Mouse (Mus musculus) heart, embryonic 15.5 days (tissue): ENCODE data around the gene Opa3. TPM values are rescaled to one million over a fixed set of nuclear protein-coding genes. Genes with fewer than 3 reads are reported as not detected.

Experiments
- ATAC-seq: fragments of 200-750 bp; cut with Nextera tagmentation; replicated peaks from 2 replicates; pipeline ENCODE4 v1.8.0; 2017; ENCODE audit warnings: low read depth, moderate TSS enrichment; ENCODE audit not compliant: insufficient number of reproducible peaks, insufficient read depth, low FRiP score
- H3K27ac ChIP-seq: fragments of 300-500 bp; sonication (generic); 2 replicates; pipeline ENCODE4 v1.5.1; 2015; ENCODE audit warnings: mild to moderate bottlenecking, inconsistent platforms
- H3K27me3 ChIP-seq: fragments of 300-500 bp; sonication (generic); 2 replicates; pipeline ENCODE4 v1.6.1; 2015; ENCODE audit warnings: inconsistent platforms
- H3K36me3 ChIP-seq: fragments of 300-500 bp; sonication (generic); 2 replicates; pipeline ENCODE4 v1.6.1; 2015; ENCODE audit warnings: mild to moderate bottlenecking, inconsistent platforms
- H3K4me1 ChIP-seq: fragments of 300-500 bp; sonication (generic); replicated peaks from 2 replicates; pipeline ENCODE4 v1.6.1; 2015; ENCODE audit warnings: inconsistent platforms
- H3K4me2 ChIP-seq: fragments of 300-500 bp; sonication (generic); 2 replicates; pipeline ENCODE4 v1.6.1; 2015; ENCODE audit warnings: inconsistent platforms, mild to moderate bottlenecking, moderate library complexity
- H3K4me3 ChIP-seq: fragments of 300-500 bp; sonication (generic); 2 replicates; pipeline ENCODE4 v1.5.1; 2015; ENCODE audit warnings: mild to moderate bottlenecking, inconsistent platforms
- H3K9ac ChIP-seq: fragments of 300-500 bp; sonication (generic); 2 replicates; pipeline ENCODE4 v1.6.1; 2015; ENCODE audit warnings: mild to moderate bottlenecking, inconsistent platforms
- H3K9me3 ChIP-seq: fragments of 300-500 bp; sonication (generic); replicated peaks from 2 replicates; pipeline ENCODE4 v1.6.1; 2016; ENCODE audit warnings: inconsistent platforms
- WGBS: fragments of 180-500 bp; shearing (Covaris S2); methylation state at CpG from one replicate; pipeline ENCODE4 v1.1.7; 2015; ENCODE audit warnings: mixed read lengths; 5-methylcytosine and 5-hydroxymethylcytosine counted together
- polyA plus RNA-seq: library from polyadenylated mRNA; unstranded; fragments of >200 nt; fragmentation: Nextera tagmentation; extraction: Ambion mirVana; gene quantifications from 2 replicates; pipeline ENCODE4 v1.2.1, GENCODE M21; 2015

Gene Opa3
- polyA plus RNA-seq, 1 experiment from 2014 or later: 33.8 TPM

DNA sequence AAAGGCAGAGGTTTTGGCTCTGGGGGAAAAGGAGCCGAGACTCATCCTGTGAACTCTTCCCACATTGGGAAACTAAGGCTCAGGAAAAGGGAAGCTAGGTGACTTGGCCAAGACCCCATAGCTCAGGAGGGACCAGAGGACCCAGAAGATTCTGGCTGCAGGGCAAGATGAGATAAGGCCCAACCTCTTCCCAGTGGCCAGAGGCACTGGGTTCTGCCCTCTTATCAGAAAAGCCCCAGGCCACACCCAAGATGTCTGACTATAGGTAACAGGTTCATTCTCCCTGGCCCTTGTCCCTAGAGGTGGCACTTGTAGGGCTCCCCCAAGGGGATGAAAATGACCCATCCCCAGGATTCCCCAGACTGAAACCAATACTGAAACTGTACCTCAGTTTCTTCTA is 18.7 kb downstream of the Opa3 start:
- H3K4me2 ChIP-seq: no peak overlapping the region
- no peaks in the 10 kb centered on the region for H3K27me3 ChIP-seq

DNA sequence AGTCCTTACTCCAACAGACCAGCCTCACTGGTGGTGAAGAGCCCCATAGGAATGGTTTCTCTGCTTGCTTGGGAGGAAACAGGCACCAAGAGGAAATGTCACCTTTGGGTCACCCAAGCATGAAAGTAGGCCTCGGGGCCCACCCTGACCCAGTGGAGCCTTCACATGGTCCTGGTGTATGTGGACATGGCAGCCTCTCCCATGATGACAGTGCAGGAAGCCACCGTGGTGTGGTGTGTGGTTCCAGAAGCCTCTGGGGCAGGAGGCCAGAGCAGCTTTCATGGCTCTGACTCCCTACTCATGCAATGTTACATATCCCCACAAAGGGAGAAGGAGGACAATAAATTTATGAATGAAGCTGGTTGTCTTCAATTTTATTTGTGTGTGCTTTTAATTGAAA is 19.4 kb downstream of the Opa3 start:
- 83% methylated on average over 2 of the region's 2 CpGs for WGBS
- ATAC-seq: no peak
- Histone ChIP-seq H3K4me3 (no peak overlapping the region), H3K4me2 (no peak overlapping the region), H3K4me1 (no peaks in the 10 kb centered on the region), H3K9me3 (no peaks in the 10 kb centered on the region), H3K36me3 (peaks cover 22% of the 10 kb centered on the region), H3K27me3 (no peaks in the 10 kb centered on the region), H3K9ac (no peak overlapping the region), H3K27ac (no peak overlapping the region)

More for the DNA sequence above, 18.7 kb downstream of the Opa3 start:
- no peak for ATAC-seq
- Histone ChIP-seq H3K9me3 (no peaks in the 10 kb centered on the region), H3K36me3 (peaks cover 22% of the 10 kb centered on the region), H3K4me1 (no peaks in the 10 kb centered on the region), H3K4me3 (no peak overlapping the region), H3K9ac (no peak overlapping the region), H3K27ac (no peak overlapping the region)
- 87% methylated on average over 1 of the region's 1 CpGs for WGBS

DNA sequence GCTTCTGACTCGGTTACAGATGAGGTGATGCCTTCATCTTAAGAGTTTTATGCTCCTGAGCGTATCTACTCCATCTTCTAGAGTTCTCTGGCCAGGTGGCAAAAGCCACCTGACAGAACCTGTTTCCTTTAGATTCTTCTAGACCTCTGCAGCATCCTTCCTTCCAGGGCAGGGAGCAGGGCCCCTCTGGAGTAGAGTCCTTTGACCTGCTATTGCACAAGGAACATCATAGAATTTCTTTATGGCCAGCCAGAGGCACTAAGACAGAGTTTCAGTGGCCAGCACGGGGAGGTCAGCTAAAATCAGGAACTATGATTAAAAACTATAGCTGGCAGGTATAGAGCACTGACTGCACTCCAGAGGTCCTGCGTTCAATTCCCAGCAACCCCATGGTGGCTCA is 23.9 kb downstream of the Opa3 start:
- Histone ChIP-seq H3K27ac (no peak overlapping the region), H3K4me1 (no peaks in the 10 kb centered on the region), H3K4me2 (no peak overlapping the region), H3K36me3 (peaks cover 27% of the 10 kb centered on the region), H3K4me3 (no peak overlapping the region), H3K9ac (no peak overlapping the region), H3K9me3 (no peaks in the 10 kb centered on the region), H3K27me3 (no peaks in the 10 kb centered on the region)
- WGBS: 83% methylated on average over 4 of the region's 4 CpGs
- no peak for ATAC-seq

DNA sequence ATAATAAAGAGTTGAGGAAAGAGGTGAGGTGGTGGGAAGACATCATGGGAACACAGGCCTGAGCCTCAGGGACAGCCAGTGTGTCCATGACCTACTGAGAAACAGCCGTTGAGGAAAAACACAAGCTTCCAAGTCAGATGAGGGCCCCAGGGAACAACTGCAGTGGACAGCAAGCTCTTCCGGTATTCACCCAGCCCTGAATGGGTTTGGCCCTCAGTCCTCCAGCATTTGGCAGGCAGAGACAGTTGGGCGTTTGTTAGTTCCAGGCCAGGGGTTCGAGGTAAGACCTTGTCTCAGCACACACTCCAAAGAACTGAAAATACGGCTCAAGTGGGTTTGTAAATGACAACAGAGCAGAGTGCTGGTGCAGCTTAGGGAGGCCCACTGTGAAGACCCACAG is 25.3 kb downstream of the Opa3 start:
- H3K4me2 ChIP-seq: no peak overlapping the region
- no peaks in the 10 kb centered on the region for H3K9me3 ChIP-seq
- 55% methylated on average over 5 of the region's 5 CpGs for WGBS
- no peak overlapping the region for H3K9ac ChIP-seq
- 0 out of 2 replicates have a peak overlapping the region, but pooled peaks have one; percentile 26 for H3K27ac ChIP-seq
- ATAC-seq: no peak
- no peaks in the 10 kb centered on the region for H3K27me3 ChIP-seq
- H3K4me3 ChIP-seq: no peak overlapping the region
- H3K4me1 ChIP-seq: 0 out of 2 replicates have a peak, but pooled peaks cover 3% of the 10 kb centered on the region
- peaks cover 34% of the 10 kb centered on the region for H3K36me3 ChIP-seq

DNA sequence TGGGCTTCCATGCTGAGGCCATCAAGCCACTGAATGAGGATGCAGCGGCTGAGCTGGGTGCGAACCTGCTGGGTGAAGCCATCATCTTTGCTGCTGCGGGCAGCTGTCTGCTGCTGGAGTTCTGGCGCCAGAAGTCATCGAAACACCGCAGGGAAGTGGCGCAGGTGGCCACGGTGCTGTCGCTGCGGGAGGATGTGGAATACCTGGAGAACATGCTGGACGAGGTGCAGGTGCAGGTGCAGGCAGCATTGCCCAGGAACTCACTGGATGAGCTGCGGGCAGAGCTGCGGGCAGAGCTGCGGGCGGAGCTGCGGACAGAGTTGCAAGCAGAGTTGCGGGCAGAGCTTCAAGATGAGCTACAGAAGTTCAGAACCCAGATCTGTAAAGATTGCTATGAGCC is 27.3 kb downstream of the Opa3 start:
- Histone ChIP-seq H3K9ac (no peak overlapping the region), H3K4me3 (no peak overlapping the region), H3K36me3 (peaks cover 53% of the 10 kb centered on the region), H3K9me3 (no peaks in the 10 kb centered on the region), H3K4me1 (0 out of 2 replicates have a peak, but pooled peaks cover 3% of the 10 kb centered on the region), H3K27me3 (no peaks in the 10 kb centered on the region), H3K4me2 (no peak overlapping the region), H3K27ac (no peak overlapping the region)
- WGBS: 85% methylated on average over 17 of the region's 17 CpGs
- no peak for ATAC-seq

DNA sequence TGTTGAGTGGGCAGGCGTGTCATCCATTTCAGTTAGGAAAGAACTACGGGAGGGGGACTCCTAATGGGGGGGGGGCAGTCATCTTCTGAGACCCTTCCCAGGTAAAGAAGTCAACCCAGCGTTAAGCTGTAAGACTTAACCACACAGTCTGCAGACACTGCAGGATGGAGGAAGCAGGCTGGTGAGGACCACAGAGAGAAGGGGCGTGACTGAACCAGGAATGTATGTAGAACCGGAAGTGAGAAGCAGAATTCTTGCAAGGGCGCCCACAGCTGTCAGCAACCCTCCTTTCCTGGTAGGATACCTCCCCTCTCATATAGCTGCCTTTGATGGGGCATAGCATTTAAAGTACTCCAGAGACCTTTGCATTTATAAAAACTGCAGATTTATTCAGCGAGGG is 28.4 kb downstream of the Opa3 start:
- no peaks in the 10 kb centered on the region for H3K27me3 ChIP-seq
- peaks cover 63% of the 10 kb centered on the region for H3K36me3 ChIP-seq
- ATAC-seq: no peak
- H3K9ac ChIP-seq: no peak overlapping the region
- H3K4me3 ChIP-seq: no peak overlapping the region
- no peak overlapping the region for H3K27ac ChIP-seq
- no peak overlapping the region for H3K4me2 ChIP-seq
- H3K4me1 ChIP-seq: 0 out of 2 replicates have a peak, but pooled peaks cover 3% of the 10 kb centered on the region
- H3K9me3 ChIP-seq: no peaks in the 10 kb centered on the region
- 79% methylated on average over 7 of the region's 7 CpGs for WGBS

DNA sequence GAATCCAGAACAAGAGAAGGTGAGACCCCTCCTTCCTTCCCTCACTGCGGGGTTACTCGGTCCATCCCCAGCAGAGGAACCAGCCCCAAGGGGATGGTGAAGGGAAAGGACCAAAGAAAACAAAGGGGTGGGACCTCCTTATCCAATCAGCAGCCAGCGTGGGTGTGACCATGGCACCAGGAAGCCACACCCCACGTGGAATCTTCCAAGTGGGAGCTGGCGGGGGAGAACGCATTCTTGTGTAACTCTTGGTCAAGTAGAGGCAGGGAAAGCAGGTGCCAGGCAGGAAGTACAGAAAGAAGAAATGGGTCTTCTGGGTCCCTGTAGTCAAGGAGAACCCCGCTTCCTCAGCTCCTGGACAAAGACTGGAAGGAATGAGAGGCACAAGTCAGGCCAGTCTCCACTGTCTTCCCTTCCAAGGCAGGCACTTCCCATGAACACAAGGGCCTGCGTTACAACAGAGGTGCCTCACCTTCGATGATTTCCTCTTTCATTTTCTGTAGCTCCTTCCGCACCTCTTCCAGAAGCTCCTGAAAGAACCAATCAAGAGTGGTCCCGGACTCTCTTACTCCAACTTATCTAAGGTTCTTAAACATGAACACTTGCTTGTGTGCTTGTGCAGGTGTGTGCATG is 29.4 kb downstream of the Opa3 start:
- H3K4me2 ChIP-seq: no peak overlapping the region
- no peak overlapping the region for H3K27ac ChIP-seq
- H3K4me3 ChIP-seq: no peak overlapping the region
- no peak overlapping the region for H3K9ac ChIP-seq
- H3K4me1 ChIP-seq: 0 out of 2 replicates have a peak, but pooled peaks cover 3% of the 10 kb centered on the region
- peaks cover 72% of the 10 kb centered on the region for H3K36me3 ChIP-seq
- ATAC-seq: peak; percentile 76
- no peaks in the 10 kb centered on the region for H3K9me3 ChIP-seq
- no peaks in the 10 kb centered on the region for H3K27me3 ChIP-seq
- WGBS: 40% methylated on average over 11 of the region's 11 CpGs

DNA sequence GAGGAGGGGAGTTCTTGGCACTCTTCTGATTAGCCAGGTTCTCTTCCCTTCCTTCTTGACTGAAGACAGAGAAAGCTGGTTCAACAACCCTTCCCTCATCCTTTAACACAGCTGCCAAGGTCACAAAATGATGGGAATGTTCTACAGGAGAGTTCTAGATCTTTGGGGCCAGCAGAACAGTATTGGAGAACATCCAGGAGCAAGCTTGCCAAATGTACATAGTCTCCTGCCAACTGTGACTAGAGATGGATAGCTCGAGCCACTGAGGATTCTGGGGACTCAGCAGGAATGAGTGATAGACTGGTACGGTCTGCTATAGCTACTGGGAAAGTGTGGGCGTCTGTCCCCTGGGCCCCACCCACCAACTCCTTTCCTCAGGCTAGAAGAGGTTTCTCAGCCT is 30.2 kb downstream of the Opa3 start:
- ATAC-seq: no peak
- Histone ChIP-seq H3K27ac (no peak overlapping the region), H3K4me1 (0 out of 2 replicates have a peak, but pooled peaks cover 3% of the 10 kb centered on the region), H3K4me3 (no peak overlapping the region), H3K36me3 (peaks cover 79% of the 10 kb centered on the region), H3K27me3 (no peaks in the 10 kb centered on the region), H3K9ac (no peak overlapping the region), H3K9me3 (no peaks in the 10 kb centered on the region), H3K4me2 (no peak overlapping the region)
- WGBS: 67% methylated on average over 3 of the region's 3 CpGs

DNA sequence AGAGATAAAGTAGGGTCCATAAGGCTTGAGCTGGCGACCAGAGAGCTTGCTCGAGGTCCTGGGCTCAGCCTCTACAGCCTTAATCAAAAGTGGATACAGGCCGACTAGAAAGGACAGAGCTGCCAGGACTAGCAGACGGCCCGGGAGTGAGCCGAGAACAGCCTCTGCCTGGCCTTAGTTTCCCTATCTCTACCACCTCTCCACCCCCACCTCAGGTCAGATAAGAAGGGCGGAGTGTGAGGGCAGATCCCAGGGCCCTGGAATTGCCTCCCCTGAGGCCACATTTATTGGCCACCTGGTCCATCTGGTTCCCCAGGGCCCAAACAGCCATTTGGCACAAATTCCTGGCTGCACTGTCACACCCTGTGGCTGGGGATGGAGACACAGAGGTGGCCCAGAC is 37.0 kb downstream of the Opa3 start:
- ATAC-seq: no peak
- Histone ChIP-seq H3K27ac (peak overlapping the region; percentile 2; the same call in 1 of the 2 replicates), H3K9ac (peak overlapping the region; percentile 2; the same call in 1 of the 2 replicates), H3K4me2 (no peak overlapping the region), H3K36me3 (peaks cover 51% of the 10 kb centered on the region), H3K9me3 (no peaks in the 10 kb centered on the region), H3K4me1 (peaks cover 56% of the 10 kb centered on the region), H3K4me3 (no peak overlapping the region), H3K27me3 (no peaks in the 10 kb centered on the region)
- 38% methylated on average over 7 of the region's 7 CpGs for WGBS

DNA sequence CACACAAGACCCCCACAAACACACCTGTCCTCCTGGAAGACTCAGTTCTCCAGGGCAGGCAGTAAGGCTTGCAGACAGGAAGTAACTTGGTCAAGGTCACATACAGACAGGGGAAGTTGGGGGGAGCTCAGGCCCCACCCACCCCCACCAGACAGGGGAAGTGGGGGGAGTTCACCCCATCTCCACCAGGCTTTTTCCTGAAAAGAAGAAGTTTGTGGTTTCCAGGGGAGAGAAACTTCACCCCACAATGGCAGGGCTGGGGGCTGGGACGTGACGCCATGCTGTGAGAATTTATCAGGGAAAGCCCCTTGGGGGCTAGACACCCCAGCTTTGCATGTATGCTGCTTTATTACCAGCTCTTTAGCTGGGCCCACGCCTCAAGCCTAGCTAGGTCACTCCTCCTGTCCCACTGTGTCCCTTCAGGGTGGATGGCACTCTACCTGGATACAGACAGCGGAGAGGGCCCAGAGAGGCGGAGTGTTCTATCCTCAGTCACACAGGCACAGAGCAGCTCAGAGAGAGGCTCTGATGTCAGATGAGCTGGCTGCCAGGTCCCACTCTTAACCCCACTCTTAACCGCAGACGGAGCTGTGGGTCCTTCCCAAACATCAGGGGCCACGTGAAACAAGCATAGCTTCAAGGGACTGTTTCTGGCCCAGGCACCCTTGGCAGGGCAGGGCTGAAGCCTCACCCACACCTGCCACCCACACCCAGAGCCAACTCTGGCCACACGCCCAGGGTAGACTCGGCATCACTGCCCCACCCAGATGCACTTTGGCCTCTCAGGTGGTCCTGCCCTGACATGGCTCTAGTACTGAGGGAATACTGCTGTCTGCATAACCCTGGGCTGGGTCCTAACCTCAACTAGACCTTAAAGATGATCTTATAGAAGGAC is 38.0 kb downstream of the Opa3 start:
- Histone ChIP-seq H3K9ac (0 out of 2 replicates have a peak overlapping the region, but pooled peaks have one; percentile 15), H3K27me3 (no peaks in the 10 kb centered on the region), H3K4me3 (no peak overlapping the region), H3K4me2 (peak overlapping the region; percentile 11; the same call in 1 of the 2 replicates), H3K9me3 (no peaks in the 10 kb centered on the region), H3K36me3 (peaks cover 41% of the 10 kb centered on the region), H3K27ac (peak overlapping the region; percentile 24; the same call in 1 of the 2 replicates), H3K4me1 (peaks cover 59% of the 10 kb centered on the region)
- no peak for ATAC-seq
- 57% methylated on average over 10 of the region's 10 CpGs for WGBS

DNA sequence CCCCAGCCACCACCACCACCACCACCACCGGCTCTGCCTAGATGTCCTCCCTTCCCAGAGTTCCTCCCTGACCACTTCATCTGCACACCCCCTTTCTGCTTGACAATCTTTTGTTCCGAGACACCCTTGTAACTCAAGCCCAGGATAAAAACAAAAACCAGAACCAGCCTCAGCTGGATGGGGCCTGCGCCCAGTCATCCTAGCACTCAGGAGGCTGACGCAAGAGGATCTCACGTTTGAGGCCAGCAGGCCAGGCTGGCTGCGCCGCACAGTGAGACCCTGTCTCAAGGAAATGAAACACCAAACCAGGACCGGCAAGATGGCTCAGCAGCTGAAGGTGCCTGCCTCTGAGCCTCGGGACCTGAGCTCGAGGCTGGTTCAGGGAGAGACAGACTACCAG is 38.9 kb downstream of the Opa3 start:
- no peaks in the 10 kb centered on the region for H3K9me3 ChIP-seq
- H3K4me2 ChIP-seq: no peak overlapping the region
- H3K36me3 ChIP-seq: peaks cover 34% of the 10 kb centered on the region
- no peaks in the 10 kb centered on the region for H3K27me3 ChIP-seq
- peak overlapping the region; percentile 15; the same call in 1 of the 2 replicates for H3K9ac ChIP-seq
- no peak for ATAC-seq
- peak overlapping the region; percentile 94; the same call in 1 of the 2 replicates for H3K27ac ChIP-seq
- no peak overlapping the region for H3K4me3 ChIP-seq
- WGBS: 43% methylated on average over 10 of the region's 10 CpGs
- peaks cover 59% of the 10 kb centered on the region for H3K4me1 ChIP-seq
